Mouse (Mus musculus) stomach, postnatal 0 days (tissue): ENCODE measurements around the gene Ern1.

Source experiments
- CTCF ChIP-seq: IDR thresholded peaks from 2 replicates; pipeline ENCODE4 v1.5.1; 2016; ENCODE audit warnings: antibody characterized with exemption, low read depth, mild to moderate bottlenecking, moderate library complexity
- EP300 ChIP-seq: optimal IDR thresholded peaks from 2 replicates; pipeline ENCODE3; 2016; ENCODE audit warnings: antibody characterized with exemption

- TF ChIP-seq CTCF (no peak), EP300 (no peak)
These were observed 7.8 kb downstream of the Ern1 start for GRCm38 (mm10) chr11:106479619-106480529.
